Comparison of ENCODE assay signal across 7 mouse cellular contexts in the genomic region with DNA sequence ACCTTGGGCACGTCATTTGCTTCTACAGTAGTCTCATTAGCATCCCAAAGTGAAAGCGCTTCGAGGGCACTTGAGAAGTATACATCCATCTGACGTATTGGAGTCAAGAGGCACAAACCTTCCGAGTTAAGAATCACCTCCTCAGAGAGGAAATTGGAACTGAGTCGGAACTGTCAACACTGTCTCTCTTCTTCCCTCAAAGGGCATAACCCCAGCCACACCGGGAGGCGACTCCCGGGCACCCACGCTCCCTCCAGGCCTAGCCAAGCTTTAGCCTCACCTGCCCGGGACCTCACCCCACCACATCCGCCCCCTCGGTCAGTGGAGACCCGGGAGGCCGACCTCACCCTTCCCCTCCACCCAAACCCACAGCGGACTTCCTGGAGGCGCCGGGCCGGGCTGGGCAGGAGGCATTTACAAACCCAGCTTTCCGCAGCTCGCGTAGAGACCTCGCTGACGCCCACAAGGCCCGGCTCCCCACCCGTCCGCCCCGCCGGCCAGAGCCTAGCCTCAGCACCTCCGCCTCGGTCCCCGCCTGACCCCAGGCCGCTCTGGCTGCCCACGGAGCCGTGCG. TPM values are rescaled to one million over a fixed set of nuclear protein-coding genes. Genes with fewer than 3 reads are reported as not detected.
DNase-seq lines count a peak whose midpoint lies in the region; ATAC-seq lines count a peak whose summit lies in the region.

No protein-coding gene starts in this region.

- WGBS in lung, embryonic 15.5 days = under 1% methylated on average over 36 of the region's 36 CpGs
- WGBS in forebrain, embryonic 14.5 days = under 1% methylated on average over 34 of the region's 36 CpGs
- WGBS in limb, embryonic 13.5 days = under 1% methylated on average over 36 of the region's 36 CpGs
- 1% methylated on average over 36 of the region's 36 CpGs for WGBS in neural tube, embryonic 12.5 days

- H3K4me3 ChIP-seq in lung, embryonic 15.5 days = peak overlapping the region; percentile 81
- H3K4me3 ChIP-seq in forebrain, embryonic 14.5 days (ENCODE audit: low read depth, low read length) = peak overlapping the region; percentile 89
- peak overlapping the region; percentile 84 for H3K4me3 ChIP-seq in limb, embryonic 13.5 days
- H3K4me3 ChIP-seq in neural tube, embryonic 12.5 days = peak overlapping the region; percentile 92

- H3K27me3 ChIP-seq in lung, embryonic 15.5 days = no peaks in the 10 kb centered on the region
- H3K27me3 ChIP-seq in forebrain, embryonic 14.5 days (replicated peaks; ENCODE audit: control insufficient read depth, insufficient read depth, low read length) = no peaks in the 10 kb centered on the region
- no peaks in the 10 kb centered on the region for H3K27me3 ChIP-seq in limb, embryonic 13.5 days
- no peaks in the 10 kb centered on the region for H3K27me3 ChIP-seq in neural tube, embryonic 12.5 days (replicated peaks)

- peak overlapping the region; percentile 77 for H3K4me2 ChIP-seq in lung, embryonic 15.5 days
- H3K4me2 ChIP-seq in forebrain, embryonic 14.5 days (ENCODE audit: low read length) = peak overlapping the region; percentile 83
- H3K4me2 ChIP-seq in limb, embryonic 13.5 days (replicated peaks) = peak overlapping the region; percentile 83
- peak overlapping the region; percentile 68 for H3K4me2 ChIP-seq in neural tube, embryonic 12.5 days (replicated peaks)

- ATAC-seq in lung, embryonic 15.5 days (ENCODE audit: borderline replicate concordance, extremely low read depth, low FRiP score, low TSS enrichment) = peak; percentile 3
- ATAC-seq in forebrain, embryonic 14.5 days = peak; percentile 35
- peak; percentile 55 for ATAC-seq in limb, embryonic 13.5 days (ENCODE audit: low FRiP score, low read depth)
- ATAC-seq in neural tube, embryonic 12.5 days (ENCODE audit: low FRiP score, low read depth) = peak; percentile 11

- DNase-seq in lung, postnatal 4 days = no peak
- DNase-seq in ZHBTc4 (ENCODE audit: low read depth, low spot score) = peak; percentile 62
- DNase-seq in forebrain, embryonic 14.5 days (ENCODE audit: low spot score) = peak; percentile 21
- DNase-seq in right cerebral cortex, postnatal 36 days (ENCODE audit: low spot score in 2 of 2) = no peak

- peaks cover 11% of the 10 kb centered on the region for H3K4me1 ChIP-seq in lung, embryonic 15.5 days
- H3K4me1 ChIP-seq in forebrain, embryonic 14.5 days (ENCODE audit: control insufficient read depth, insufficient read depth, low read length) = peaks cover 4% of the 10 kb centered on the region; the same call in 1 of the 2 replicates
- H3K4me1 ChIP-seq in limb, embryonic 13.5 days = peaks cover 16% of the 10 kb centered on the region; the same call in 1 of the 2 replicates
- H3K4me1 ChIP-seq in neural tube, embryonic 12.5 days = peaks cover 4% of the 10 kb centered on the region

- H3K27ac ChIP-seq in lung, embryonic 15.5 days = peak overlapping the region; percentile 84
- H3K27ac ChIP-seq in forebrain, embryonic 14.5 days (ENCODE audit: low read depth, low read length) = peak overlapping the region; percentile 44; the same call in 1 of the 2 replicates
- H3K27ac ChIP-seq in limb, embryonic 13.5 days = peak overlapping the region; percentile 78; the same call in 1 of the 2 replicates
- peak overlapping the region; percentile 22; the same call in 1 of the 2 replicates for H3K27ac ChIP-seq in neural tube, embryonic 12.5 days

- H3K36me3 ChIP-seq in lung, embryonic 15.5 days = no peaks in the 10 kb centered on the region
- H3K36me3 ChIP-seq in forebrain, embryonic 14.5 days (ENCODE audit: control insufficient read depth, insufficient read depth, low read length) = no peaks in the 10 kb centered on the region
- H3K36me3 ChIP-seq in limb, embryonic 13.5 days = no peaks in the 10 kb centered on the region
- no peaks in the 10 kb centered on the region for H3K36me3 ChIP-seq in neural tube, embryonic 12.5 days

- H3K9ac ChIP-seq in lung, embryonic 15.5 days = peak overlapping the region; percentile 87
- H3K9ac ChIP-seq in forebrain, embryonic 14.5 days (ENCODE audit: low read length) = peak overlapping the region; percentile 93
- H3K9ac ChIP-seq in limb, embryonic 13.5 days = peak overlapping the region; percentile 86
- H3K9ac ChIP-seq in neural tube, embryonic 12.5 days = peak overlapping the region; percentile 91

- no peaks in the 10 kb centered on the region for H3K9me3 ChIP-seq in lung, embryonic 15.5 days
- H3K9me3 ChIP-seq in forebrain, embryonic 14.5 days (replicated peaks; ENCODE audit: control insufficient read depth, low read length) = no peaks in the 10 kb centered on the region
- no peaks in the 10 kb centered on the region for H3K9me3 ChIP-seq in limb, embryonic 13.5 days
- no peaks in the 10 kb centered on the region for H3K9me3 ChIP-seq in neural tube, embryonic 12.5 days

RNA-seq across cellular contexts. Expression of gene Pdcd10, which starts 0.4 kb away (rescaled TPM):
- 86.7 and 92.1 TPM in 2 replicates for polyA plus RNA-seq in lung, embryonic 15.5 days (2015; fragmentation: Nextera tagmentation; extraction: Ambion mirVana)
- polyA plus RNA-seq in forebrain, embryonic 14.5 days (2014; fragmentation: Nextera tagmentation; extraction: Ambion mirVana) = 103 and 106 TPM in 2 replicates
- 83.0 and 91.7 TPM in 2 replicates for polyA plus RNA-seq in limb, embryonic 13.5 days (2015; fragmentation: Nextera tagmentation; extraction: Ambion mirVana)
- polyA plus RNA-seq in neural tube, embryonic 12.5 days (2016; fragmentation: Nextera tagmentation; extraction: Ambion mirVana) = 83.4 and 88.5 TPM in 2 replicates

RNA-seq across cellular contexts. Expression of gene Serpini1, which starts 1.1 kb away (rescaled TPM):
- polyA plus RNA-seq in lung, embryonic 15.5 days (2015; fragmentation: Nextera tagmentation; extraction: Ambion mirVana) = 1.3 and 2.2 TPM in 2 replicates
- polyA plus RNA-seq in forebrain, embryonic 14.5 days (2014; fragmentation: Nextera tagmentation; extraction: Ambion mirVana) = 119 and 148 TPM in 2 replicates
- 6.8 and 8.6 TPM in 2 replicates for polyA plus RNA-seq in limb, embryonic 13.5 days (2015; fragmentation: Nextera tagmentation; extraction: Ambion mirVana)
- 73.1 and 84.9 TPM in 2 replicates for polyA plus RNA-seq in neural tube, embryonic 12.5 days (2016; fragmentation: Nextera tagmentation; extraction: Ambion mirVana)

Comparison
In these comparisons a context has a peak if more than half of its experiments do, and no peak if none do; other contexts are left out.
1. ATAC-seq: peak in every context shown above with its lines; median percentile 55 in limb, embryonic 13.5 days; 35 in forebrain, embryonic 14.5 days; 11 in neural tube, embryonic 12.5 days; 3 in lung, embryonic 15.5 days.
2. H3K27ac ChIP-seq: peak in every context shown above with its lines; median percentile 84 in lung, embryonic 15.5 days; 78 in limb, embryonic 13.5 days; 44 in forebrain, embryonic 14.5 days; 22 in neural tube, embryonic 12.5 days.
3. DNase-seq: peak in ZHBTc4 (single experiment) and forebrain, embryonic 14.5 days (single experiment); none in lung, postnatal 4 days (0 of 2) and right cerebral cortex, postnatal 36 days (0 of 2).
4. Peak in every context shown above with its lines, with median percentiles within 50 percentile points of each other: H3K4me2 ChIP-seq, H3K4me3 ChIP-seq and H3K9ac ChIP-seq.